Mouse (Mus musculus) cerebellum, postnatal 25 days (tissue): ENCODE measurements around the gene Dctn2.
"Not testable (repeated sequence)": the region's sequence is repeated elsewhere in the genome, so short reads cannot be mapped to it uniquely, and the experiment has no call there.

Experiments
- DNase-seq, 2 experiments: peaks; one replicate each; pipeline ENCODE4 v3.0.0; 2021; ENCODE audit warnings: mixed read lengths in 2 of 2

Dctn2 gene

DNA sequence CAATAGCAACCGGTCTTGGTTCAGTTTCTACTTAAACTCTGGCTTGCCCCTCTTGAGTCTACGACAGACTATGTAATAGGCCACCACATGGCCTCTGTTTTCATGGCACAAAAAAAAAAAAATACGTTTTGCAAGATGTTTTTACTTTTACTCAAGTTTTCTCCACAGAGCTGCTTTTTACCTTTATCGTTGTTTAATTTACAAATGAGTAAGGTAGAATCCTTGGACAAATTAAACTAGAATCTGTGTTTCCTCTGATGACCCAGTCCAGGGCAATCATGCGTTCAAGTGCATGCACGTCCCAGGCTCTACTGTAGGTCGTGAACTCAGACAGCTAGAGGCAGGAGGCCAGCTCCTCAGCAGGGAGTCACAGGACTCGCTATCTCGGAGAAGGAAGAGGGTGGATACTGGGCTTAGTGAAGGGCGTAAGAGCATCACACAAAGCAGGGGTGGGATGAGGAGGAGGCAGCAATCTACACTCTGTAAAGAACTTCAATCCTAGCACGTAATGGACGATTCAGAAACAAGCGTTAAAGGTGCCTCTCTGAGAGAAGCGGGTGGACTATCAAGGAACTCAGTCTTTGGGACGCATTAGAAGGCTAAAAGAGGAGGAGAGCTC, 23.5 kb downstream of the Dctn2 start:
- DNase-seq, result peak; percentile 84 to 92

DNA sequence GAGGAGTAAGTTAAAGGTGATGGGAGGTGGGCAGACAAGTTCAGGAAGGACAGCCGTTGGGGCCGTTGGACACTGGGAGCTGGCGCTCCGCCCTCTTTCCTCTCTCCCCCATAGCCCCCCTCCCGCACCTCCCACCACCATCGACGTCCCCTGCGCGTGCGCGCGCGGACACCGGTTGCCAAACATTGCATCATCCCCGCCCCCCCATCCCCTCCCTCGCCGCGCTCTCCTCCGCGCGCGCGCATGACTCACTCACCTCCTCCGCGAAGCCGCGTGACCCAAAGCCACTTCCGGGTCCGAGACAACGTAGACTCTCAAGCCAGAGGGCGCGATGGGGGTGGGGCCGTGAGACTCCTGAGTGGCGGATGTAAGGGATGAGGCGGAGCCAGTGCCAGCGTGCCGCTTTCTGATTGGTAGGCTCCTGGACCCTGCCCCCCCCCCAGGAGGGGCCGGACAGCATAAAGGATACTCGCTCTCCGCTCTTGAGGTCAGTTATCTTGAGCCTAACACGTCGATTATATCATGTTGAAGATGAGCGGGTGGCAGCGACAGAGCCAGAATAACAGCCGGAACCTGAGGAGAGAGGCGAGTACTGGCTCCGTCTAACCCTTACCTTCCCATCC, 24.2 kb downstream of the Dctn2 start:
- peak; percentile 100 for DNase-seq

DNA sequence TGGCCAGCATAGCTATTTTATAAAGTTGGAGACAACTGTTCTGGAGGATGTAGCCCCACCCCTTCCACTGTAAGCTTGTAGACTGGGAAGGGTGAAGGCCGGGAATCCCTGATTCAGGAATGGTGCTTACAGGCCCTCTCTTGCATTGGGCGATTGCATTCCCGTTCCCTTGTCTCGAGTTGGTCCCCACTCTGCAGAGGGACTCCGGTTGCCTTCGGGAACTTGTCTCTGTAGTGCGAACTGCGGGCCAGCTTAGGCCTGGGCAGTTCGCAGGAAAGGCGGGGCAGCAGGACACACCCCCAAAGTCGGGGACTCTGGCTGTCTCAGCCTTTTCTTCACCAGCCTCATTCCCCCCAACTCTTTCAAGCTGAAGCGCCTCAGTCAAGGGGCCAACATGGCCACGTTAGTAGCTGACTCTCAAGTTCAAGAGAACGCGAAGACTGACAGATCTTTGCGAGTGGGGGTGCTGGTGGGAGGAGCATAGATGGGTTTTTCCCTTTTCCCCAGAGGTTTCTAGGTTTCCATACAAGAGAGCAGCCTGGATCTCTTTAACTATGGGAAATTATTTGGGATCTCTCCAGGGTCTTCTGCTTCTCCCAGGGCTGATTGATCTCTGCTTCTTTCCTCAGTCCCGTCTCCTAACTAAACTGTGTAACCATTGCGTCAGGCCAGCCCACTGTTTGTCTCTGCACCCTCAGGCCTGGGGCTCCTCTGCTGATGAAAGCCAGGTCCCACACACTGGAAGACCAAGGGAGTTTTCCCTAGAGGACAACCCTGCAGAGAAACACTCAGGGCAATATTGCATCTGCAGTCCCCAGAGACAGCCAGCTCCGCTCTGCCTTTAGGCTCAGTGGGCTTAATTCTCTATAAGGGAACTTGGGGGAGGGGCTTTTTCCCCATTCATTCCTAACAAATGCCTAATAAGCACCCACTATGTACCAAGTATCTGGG, 25.0 kb downstream of the Dctn2 start:
- peak in 1 of 2 experiments; percentile 69 for DNase-seq

DNA sequence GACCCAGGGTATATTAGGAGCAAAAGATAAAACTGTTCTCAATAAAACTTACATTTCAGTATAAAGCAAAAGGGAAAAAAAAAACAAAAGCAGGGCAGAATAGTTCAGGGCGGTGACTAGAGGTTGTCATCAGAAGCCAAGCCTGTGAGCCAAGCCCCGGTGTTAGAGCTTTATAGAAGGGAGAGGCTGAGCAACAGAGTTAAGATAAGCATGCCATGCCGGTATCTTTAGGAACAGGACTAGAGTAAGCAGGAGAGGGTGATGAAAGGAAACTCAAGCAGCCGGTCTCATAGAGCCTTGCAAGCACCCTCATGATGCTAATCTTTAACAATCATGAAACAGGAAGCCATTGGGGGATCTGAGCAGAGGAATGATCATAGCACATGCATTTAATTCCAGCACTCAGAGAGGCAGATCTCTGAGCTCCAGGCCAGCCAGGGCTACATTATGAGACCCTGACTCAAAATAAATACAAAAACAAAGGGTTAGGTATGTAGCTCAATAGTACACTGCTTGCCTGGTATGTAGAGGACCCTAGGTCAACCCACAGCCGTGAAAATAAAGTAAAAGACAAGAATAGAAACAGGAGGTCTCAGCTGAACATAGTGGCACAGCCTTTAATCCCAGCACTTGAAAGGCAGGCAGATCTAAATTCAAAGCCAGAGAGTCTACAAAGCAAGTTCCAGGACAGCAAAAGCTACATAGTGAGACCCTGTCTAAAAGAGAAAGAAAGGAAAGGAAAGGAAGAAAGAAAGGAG, 25.9 kb downstream of the Dctn2 start:
- no peak for DNase-seq

DNA sequence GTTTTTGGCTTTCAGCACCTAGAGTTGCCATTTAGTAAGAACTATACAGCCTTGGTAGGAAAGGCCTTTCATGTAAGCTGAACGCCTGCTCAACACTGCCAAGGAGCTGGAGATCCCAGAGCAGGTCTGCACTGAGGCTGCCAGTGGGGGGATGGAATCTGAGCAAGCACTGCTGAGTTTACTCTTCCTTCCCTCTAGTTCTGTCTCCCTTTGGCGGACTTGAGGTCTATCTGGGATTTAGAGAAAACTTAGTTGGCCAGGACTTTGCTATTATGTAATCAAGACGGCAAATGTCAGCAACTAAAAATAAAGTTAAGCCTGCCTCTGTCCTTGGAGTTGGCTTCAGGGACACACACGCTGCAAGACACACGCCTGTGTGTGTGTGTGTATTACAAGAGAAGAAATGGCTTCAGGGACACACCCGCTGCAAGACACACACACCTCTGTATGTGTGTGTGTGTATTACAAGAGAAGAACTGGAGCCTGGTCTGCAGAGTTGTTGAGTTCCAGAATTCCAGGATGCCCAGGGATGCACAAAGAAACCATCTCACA, 26.9 kb downstream of the Dctn2 start:
- DNase-seq, result no peak

DNA sequence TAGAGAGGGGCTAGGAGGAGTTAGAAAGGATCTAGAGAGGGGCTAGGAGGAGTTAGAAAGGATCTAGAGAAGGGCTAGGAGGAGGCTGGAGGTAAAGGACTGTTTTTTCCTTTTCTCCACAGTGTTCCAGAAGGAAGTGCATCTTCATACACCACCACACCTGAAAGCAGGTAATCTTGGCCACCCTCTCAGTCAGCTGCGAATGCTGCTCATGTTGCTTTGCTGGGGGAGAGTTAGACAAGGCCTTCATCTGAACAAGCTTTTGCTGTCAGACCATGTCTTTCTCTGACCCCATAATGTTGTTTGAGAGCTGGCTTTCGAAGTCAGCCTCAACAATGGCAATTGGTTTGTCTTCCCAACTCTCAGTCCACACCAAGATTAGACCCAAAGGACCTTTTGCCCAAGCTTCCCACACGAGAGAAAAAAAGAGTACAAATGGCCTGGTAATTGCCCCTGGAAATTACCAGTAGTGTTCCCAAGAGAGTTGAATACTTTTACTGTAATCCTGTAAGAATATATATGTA, 27.5 kb downstream of the Dctn2 start:
- DNase-seq, result no peak

DNA sequence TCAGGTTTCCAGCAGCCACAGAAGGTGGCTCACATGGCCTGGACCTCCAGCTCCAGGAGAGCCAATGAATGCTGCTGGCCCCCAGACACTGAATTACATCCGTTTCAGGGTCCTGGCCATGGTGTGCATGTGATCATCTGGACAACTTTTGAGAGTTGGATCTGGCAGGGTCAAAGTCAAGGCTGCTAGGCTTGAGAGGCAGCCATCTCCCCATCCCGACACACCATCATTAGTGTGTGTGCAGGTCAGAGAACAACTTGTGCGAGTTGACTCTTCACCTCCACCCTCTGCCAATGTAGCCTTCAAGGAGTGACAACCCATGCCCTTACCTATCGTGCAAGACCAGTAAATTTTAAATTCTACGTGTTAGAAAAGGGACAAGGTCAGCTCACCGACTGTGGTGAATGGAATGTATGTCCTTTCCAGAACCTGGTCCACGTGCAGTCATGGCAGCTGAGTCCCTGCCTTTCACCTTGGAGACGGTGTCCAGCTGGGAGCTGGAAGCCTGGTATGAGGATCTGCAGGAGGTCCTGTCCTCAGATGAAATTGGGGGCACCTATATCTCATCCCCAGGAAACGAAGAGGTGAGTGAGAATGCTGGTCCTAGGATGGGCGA, 28.8 kb downstream of the Dctn2 start:
- DNase-seq, result no peak

DNA sequence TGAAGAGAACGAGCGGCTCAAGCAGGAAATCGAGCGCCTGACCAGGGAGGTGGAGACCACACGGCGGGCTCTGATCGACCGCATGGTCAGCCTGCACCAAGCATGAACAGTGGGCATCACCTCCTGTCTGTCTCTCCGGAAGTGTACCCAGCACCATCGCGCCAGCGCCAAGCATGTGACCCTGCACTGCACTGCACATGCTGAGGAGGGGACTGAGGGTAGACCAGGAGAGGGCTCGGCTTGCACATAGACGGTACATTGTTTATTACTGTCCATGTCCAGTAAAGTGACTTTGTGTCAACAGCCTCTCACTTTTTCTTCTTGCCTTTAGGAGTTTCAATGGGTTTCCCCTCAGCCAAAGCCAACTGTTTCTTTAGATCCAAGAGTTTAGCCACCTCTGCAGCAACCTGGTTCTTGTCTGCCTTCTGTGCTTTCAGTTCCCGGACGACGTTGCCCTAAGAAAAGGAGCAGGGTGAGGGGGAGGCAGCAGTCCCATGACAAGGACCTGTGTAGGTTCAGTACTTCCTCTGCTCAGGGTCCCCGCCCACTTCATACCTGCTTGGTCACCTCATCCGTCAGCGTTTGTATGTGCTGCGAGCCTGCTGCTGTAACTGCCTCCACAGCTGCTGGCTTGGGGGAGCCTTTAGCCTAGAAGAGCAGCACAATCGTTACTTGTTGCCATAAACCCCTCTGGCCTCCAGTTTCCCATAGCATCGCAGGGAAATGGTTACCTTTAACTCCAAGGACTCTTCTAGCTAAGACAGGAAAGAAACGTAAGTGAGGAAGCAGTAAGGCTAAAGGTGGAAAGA, 30.0 kb downstream of the Dctn2 start:
- peak in 1 of 2 experiments; percentile 11 for DNase-seq

DNA sequence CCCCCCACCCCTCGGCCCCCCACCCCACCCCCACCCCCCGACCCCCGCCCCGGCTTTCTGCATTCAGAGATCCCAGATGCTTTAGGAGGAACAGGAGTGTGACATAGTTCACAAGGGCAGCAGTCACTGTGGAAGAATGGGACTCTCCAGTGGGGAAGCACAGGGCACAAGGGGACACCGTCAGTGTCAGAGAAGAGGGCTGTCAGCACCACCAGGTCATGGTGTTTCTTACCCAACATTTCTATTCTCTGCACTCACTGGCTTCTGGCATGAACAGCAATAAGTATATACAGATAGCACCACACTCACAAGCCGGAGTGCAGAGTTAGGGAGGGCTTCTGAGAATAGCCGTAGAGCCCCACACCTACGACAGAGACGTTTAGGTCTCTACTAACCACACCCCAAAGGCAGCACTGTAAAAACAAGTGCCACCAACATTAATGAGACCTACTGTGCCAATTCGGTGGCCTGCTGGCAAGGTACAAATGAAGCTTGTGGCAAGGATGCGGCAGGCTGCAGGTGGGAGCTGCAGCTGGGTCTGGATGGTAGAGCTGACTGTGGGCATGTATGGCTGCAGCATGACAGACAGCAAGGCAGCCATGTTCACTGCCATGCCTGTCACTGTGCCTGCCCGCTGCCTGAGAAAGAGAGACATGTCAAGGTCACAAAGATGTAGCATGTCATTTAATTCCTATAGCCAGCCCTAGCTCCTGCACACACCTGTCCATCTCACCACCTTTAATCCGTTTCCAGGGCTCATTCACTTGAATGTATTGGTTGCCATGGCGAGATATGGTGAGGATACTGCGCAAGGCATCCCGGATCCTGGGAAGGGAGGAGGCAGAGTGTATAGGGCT, 31.1 kb downstream of the Dctn2 start:
- DNase-seq, result peak in 1 of 2 experiments; percentile 2

DNA sequence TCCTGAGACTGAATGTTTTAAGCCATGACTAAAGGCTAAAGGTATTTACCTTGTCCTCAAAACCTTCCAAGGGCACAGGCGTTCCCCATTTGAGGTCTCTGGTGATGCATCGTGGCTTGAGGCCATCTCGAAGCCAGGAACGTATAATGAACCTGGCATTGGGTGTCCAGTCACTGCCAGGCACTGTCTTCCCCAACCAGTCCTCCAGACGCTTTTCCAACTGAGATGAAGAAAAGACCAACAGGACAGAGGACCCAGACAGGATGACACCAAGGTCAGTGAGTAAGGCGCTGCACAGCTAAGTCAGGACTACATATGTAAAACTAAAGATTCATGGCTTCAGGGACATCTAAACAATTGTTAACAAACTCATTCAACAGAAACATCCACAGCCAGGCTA, 34.2 kb downstream of the Dctn2 start:
- DNase-seq, result peak in 1 of 2 experiments; percentile 1

DNA sequence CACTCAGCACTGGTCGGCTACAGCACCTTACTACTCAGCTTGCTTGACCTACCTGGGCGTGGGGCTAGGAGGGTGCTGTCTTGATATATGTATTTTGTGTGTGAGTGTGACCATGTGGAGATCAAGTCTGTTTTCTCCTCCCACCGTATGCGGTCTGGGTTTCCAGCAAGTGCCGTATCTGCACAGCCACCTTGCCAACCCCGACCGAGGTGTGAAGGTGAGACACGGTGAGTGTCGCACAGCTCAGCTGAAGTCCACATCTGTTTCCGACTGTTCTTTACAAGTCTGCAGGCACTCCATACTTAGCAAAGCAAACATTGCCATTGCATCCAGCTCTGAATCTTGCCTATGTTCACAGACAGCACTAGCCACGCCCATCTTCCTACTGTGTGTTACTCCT, 37.0 kb downstream of the Dctn2 start:
- no peak for DNase-seq

DNA sequence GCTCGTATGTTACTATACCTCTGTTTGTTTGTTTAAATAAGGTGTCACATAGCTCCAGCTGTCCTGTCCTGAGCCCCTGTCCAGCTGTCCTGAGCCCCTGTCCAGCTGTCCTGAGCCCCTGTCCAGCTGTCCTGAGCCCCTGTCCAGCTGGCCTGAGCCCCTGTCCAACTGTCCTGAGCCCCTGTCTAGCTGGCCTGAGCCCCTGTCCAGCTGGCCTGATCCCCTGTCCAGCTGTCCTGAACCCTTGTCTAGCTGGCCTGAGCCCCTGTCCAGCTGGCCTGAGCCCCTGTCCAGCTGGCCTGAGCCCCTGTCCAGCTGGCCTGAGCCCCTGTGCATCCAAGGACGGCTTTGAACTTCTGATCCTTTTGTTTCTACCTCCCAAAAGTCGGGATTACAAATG, 43.0 kb downstream of the Dctn2 start:
- DNase-seq, result not testable (repeated sequence)

DNA sequence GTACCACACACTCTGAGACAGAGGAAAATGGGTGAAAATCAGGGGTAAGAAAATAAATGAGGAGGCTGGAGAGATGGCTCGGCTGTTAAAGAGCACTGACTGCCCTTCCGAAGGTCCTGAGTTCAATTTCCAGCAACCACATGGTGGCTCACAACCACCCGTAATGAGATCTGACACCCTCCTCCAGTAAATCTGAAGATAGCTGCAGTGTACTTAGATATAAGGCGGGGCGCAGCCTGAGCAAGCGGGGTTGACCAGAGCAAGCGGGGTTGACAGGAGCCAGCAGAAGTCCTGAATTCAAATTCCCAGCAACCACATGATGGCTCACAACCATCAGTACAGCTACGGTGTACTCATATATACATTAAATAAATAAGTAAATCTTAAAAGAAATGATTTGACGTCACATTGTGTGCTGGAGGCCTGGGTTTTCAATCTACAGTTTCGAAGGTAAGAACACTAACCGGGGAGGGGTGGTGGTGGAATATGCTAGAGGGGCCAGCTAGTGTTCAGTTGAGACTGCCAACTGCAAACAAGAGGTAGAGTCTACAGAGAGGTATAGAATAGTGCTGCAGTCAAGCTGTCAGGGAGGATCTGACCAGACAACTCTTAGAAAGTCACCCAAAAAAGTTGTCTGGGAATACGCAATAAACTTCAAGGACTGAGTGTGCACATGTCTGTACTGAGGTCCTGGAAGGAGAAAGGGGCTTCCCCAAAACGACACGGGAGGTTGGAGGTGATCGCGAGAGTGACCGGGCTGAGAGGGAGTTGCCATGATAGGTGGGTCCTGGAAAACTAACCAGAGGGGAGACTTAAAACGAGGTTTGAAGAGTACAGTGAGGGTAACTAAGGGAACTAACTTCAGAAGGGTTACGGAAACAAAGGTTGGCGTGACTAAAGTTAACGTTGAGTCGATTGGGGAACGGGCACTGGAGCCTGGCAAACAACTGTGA, 44.6 kb downstream of the Dctn2 start:
- no peak for DNase-seq

DNA sequence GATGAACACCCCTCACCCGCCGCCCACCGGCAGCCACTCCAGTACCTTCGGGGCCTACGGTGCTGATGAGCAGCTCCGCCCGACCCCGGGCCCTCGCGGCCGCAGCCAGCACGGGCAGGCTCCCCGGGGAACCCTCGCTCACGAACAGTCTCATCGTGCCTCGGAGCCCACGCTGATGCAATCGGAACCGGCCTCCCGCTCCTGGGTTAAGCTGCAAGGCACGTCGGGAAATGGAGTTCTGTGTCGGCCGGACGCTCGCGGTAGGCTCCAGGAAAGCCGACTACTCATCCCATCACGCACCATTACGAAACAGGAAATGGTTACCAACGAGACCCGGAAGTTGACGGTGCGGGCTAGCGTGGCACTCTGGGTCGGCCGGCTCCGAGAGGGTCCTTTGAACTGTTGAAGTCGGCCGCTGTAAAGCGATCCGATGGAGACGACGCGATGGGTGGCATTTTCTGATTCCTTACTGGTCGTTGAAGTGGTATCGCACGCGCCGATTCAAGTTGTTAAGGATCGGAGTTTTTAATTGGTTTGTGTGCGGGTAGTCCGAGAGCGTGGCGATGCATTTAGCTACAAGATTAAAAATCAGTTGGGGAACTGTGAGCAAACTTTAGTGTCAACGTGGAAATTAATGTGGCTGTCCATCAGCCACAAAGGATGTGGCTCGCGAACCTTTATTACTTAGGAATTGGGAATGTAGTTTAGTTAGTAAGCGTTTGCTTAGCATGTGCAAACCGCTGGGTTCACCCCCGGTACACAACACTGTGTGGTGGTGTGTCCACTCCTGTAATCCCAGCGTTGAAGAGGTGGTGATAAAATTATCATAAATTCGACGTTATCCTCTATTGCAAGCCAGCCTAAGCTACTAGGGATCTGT, 45.5 kb downstream of the Dctn2 start, which contains the start of gene Mars:
Mars (minus strand) TSS at position 311 of the 880 bp plus-strand sequence.
- peak; percentile 92 to 94 for DNase-seq

DNA sequence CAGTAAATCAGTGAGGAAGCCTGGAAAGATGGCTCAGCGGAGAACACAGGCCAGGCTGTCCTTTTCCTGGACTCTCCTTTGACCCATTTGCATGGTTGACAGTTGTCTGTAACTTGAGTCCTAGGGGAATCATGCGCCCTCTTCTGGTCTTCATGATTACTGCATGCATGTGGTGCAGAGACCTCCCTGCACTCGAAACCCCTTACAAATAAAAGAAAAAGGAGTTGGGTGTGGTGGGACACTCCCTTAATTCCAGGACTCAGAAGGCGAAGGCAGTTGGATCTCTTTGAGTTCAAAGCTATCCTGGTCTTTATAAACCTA, 46.1 kb downstream of the Dctn2 start:
- DNase-seq, result peak; percentile 81 to 87

DNA sequence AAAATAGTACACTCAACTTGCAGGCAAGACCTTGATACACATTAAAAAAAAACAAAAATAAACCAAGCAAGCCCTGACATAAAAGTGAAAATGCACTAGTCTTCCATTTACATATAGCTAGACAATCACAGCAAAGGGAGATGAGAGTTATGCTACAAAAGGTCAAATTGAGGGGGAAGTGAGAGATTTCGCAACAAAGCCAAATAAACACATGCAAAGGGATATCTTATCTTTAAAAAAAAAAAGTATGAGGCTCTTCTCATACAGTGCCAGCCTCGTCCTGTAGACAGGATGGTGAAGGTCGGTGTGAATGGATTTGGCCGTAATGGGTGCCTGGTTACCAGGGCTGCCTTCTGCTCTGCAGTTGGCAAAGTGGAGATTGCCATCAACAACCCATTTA, 46.7 kb downstream of the Dctn2 start:
- DNase-seq, result no peak

DNA sequence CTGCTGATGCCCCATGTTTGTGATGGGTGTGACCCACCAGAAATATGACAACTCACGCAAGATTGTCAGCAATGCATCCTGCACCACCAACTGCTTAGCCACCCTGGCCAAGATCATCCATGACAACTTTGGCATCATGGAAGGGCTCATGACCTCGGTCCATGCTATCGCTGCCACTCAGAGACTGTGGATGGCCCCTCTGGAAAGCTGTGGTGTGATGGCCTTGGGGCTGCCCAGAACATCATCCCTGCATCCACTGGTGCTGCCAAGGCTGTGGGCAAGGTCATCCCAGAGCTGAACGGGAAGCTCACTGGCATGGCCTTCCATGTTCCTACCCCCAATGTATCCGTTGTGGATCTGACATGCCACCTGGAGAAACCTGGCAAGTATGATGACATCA, 47.3 kb downstream of the Dctn2 start:
- not testable (repeated sequence) for DNase-seq

DNA sequence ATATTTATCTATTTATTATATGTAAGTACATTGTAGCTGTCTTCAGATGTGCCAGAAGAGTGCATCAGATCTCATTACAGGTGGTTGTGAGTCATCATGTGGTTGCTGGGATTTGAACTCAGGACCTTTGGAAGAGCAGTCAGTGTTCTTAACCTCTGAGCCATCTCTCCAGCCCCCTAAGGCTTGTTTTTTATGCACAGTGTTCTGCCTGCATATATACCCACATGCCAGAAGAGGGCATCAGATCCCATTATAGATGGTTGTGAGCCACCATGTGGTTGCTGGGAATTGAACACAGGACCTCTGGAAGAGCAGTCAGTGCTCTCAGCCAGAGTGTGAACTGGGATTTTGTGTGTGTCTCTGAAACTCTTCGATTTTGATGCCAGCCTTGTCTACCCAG, 48.8 kb downstream of the Dctn2 start:
- DNase-seq, result not testable (repeated sequence)
